Mouse (Mus musculus): Measurements from ENCODE around the gene Gm17606.

- TF ChIP-seq CTCF (conservative IDR thresholded peaks at IDR 0.05; ENCODE audit: low read length) (peak; percentile 29; the same call in 1 of the 2 replicates), POU5F1 (IDR thresholded peaks at IDR 0.05; ENCODE audit: borderline replicate concordance, low read length) (no peak)
These were observed 6.3 kb downstream of the Gm17606 start for GRCm38 (mm10) chr14:54646898-54647636.

All from E14TG2a.4 (cell line).